8 mouse cellular contexts compared by ENCODE assay signal in the genomic region with DNA sequence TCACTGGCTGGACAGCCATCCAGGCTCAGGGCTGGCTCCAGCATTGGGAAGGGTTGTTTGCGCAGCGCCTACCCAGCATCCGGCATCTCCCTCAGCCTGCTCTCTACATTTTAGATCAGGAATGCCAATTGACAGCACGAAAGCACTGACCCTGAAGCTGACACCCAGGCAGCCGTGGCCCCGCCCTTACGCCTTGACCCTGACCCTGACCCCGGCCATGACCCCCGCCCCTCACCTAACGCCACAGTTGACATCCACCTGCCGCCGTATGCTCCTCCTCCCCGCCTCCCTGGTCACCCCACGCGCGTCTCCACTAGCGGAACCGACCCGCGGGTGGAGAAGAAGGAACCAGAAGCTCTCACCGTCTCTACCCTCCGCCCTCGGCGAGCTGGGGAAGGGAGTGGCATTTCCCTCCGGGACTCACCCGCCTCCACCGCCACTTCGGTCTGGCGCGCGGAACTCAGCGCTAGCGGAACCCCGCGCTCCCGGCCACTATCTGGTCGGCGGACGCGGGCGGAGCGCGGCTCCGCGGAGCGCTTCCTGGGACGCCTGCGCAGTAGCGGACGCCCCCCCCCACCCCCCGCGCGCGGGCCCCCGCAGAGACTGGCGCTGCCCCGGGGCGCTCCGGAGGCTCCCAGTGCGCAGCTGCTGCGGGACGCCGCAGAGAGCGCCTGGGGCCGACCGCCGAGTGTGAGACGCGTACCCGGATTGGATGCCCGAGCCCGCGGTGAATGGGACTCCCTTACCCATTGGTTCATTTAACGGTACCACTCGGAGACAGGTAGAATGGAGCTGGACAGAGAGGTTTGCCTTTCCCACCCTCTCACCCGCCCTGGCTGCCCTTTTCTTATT. TPM values are rescaled to one million over a fixed set of nuclear protein-coding genes. Genes with fewer than 3 reads are reported as not detected.
DNase-seq lines count a peak whose midpoint lies in the region; ATAC-seq and TF ChIP-seq lines count a peak whose summit lies in the region.

A gene (minus strand): TSS at position 523 of the 852 bp plus-strand sequence.

- no peak for TF ChIP-seq CTCF in testis, adult 2 months (IDR thresholded peaks at IDR 0.05; ENCODE audit: control insufficient read depth, insufficient read depth, insufficient replicate concordance, low read depth, low read length)

- intact Hi-C loops in heart, postnatal 14 days (cut with DNase I) = loop anchor here (2.0 kb wide), 1 partner anchor 29 kb away; no protein-coding TSS in a partner anchor

- TF ChIP-seq POLR2A in testis, adult 2 months (IDR thresholded peaks at IDR 0.05; ENCODE audit: control insufficient read depth, low read depth, low read length) = peak; percentile 53

- H3K4me2 ChIP-seq in forebrain, embryonic 15.5 days (replicated peaks) = peak within 1 kb of the TSS; percentile 93
- H3K4me2 ChIP-seq in neural tube, embryonic 14.5 days (ENCODE audit: low read depth, low read length) = peak within 1 kb of the TSS; percentile 91

- H3K4me1 ChIP-seq in ES-E14 (ENCODE audit: control insufficient read depth in 2 of 2, insufficient read depth in 2 of 2, low read length in 2 of 2, poor library complexity in 1 of 2) = no peaks in the 10 kb centered on the region
- peaks cover 13% of the 10 kb centered on the region for H3K4me1 ChIP-seq in forebrain, embryonic 15.5 days
- H3K4me1 ChIP-seq in neural tube, embryonic 14.5 days (ENCODE audit: control insufficient read depth, insufficient read depth, low read length) = peaks cover 5% of the 10 kb centered on the region; the same call in 1 of the 2 replicates
- H3K4me1 ChIP-seq in testis, adult 2 months (ENCODE audit: control insufficient read depth, insufficient read depth, low read length) = peaks cover 2% of the 10 kb centered on the region

- H3K36me3 ChIP-seq in ES-E14 (ENCODE audit: control insufficient read depth, insufficient read depth, low read length, poor library complexity, severe bottlenecking) = no peaks in the 10 kb centered on the region
- H3K36me3 ChIP-seq in forebrain, embryonic 15.5 days = no peaks in the 10 kb centered on the region
- no peaks in the 10 kb centered on the region for H3K36me3 ChIP-seq in neural tube, embryonic 14.5 days (ENCODE audit: control insufficient read depth, insufficient read depth, low read length)
- H3K36me3 ChIP-seq in testis, adult 2 months (ENCODE audit: control insufficient read depth, insufficient read depth, low read length) = no peaks in the 10 kb centered on the region

- WGBS in forebrain, embryonic 15.5 days = under 1% methylated on average over 75 of the region's 76 CpGs
- WGBS in neural tube, embryonic 14.5 days = under 1% methylated on average over 67 of the region's 76 CpGs

- peak within 1 kb of the TSS; percentile 87 to 90 for H3K4me3 ChIP-seq in ES-E14 (ENCODE audit: insufficient read depth in 1 of 2, low read depth in 1 of 2, low read length in 2 of 2, poor library complexity in 1 of 2, severe bottlenecking in 1 of 2)
- peak within 1 kb of the TSS; percentile 57 for H3K4me3 ChIP-seq in forebrain, embryonic 15.5 days
- H3K4me3 ChIP-seq in neural tube, embryonic 14.5 days (ENCODE audit: low read depth, low read length) = peak within 1 kb of the TSS; percentile 65
- H3K4me3 ChIP-seq in testis, adult 2 months (ENCODE audit: control insufficient read depth, low read depth, low read length) = peak within 1 kb of the TSS; percentile 96

- H3K9ac ChIP-seq in ES-E14 (ENCODE audit: insufficient read depth, low read depth, low read length, poor library complexity, severe bottlenecking) = peak within 1 kb of the TSS; percentile 80
- H3K9ac ChIP-seq in forebrain, embryonic 15.5 days (replicated peaks) = peak within 1 kb of the TSS; percentile 72
- peak within 1 kb of the TSS; percentile 70 for H3K9ac ChIP-seq in neural tube, embryonic 14.5 days (replicated peaks; ENCODE audit: low read depth, low read length)

- in situ Hi-C loops in ES-E14 (cut with MboI; ENCODE audit: low sequenced_read_pairs in 2 of 2, unreplicated experiment in 2 of 2) = no loop called here

- DNase-seq in ES-E14 (ENCODE audit: low read depth, low spot score) = peak; percentile 69
- DNase-seq in cerebellum, adult 11-12 months = peak; percentile 86
- peak; percentile 89 to 92 for DNase-seq in heart, postnatal 14 days
- DNase-seq in layer of hippocampus, adult 18-20 months (ENCODE audit: low spot score in 2 of 2) = peak; percentile 88 to 96
- DNase-seq in lung, adult 18-20 months = peak; percentile 93 to 95

- no peaks in the 10 kb centered on the region for H3K27me3 ChIP-seq in forebrain, embryonic 15.5 days
- H3K27me3 ChIP-seq in neural tube, embryonic 14.5 days (ENCODE audit: control insufficient read depth, insufficient read depth, low read length) = no peaks in the 10 kb centered on the region; the same call in 1 of the 2 replicates
- no peaks in the 10 kb centered on the region for H3K27me3 ChIP-seq in testis, adult 2 months (ENCODE audit: control insufficient read depth, insufficient read depth, low read length)

- ATAC-seq in forebrain, embryonic 15.5 days (replicated peaks) = peak; percentile 100
- ATAC-seq in neural tube, embryonic 14.5 days (ENCODE audit: low read depth) = peak; percentile 100

- no peak within 1 kb of the TSS for H3K27ac ChIP-seq in ES-E14 (ENCODE audit: insufficient read depth, low read depth, low read length, poor library complexity, severe bottlenecking)
- H3K27ac ChIP-seq in forebrain, embryonic 15.5 days (replicated peaks) = peak within 1 kb of the TSS; percentile 46
- H3K27ac ChIP-seq in neural tube, embryonic 14.5 days (ENCODE audit: low read depth, low read length) = no peak within 1 kb of the TSS
- peak within 1 kb of the TSS; percentile 97 for H3K27ac ChIP-seq in testis, adult 2 months (ENCODE audit: control insufficient read depth, insufficient read depth, low read depth, low read length)

- H3K9me3 ChIP-seq in ES-E14 (ENCODE audit: control insufficient read depth, insufficient read depth, low read depth, low read length) = no peaks in the 10 kb centered on the region
- H3K9me3 ChIP-seq in forebrain, embryonic 15.5 days = no peaks in the 10 kb centered on the region
- H3K9me3 ChIP-seq in neural tube, embryonic 14.5 days (ENCODE audit: control insufficient read depth, low read length) = no peaks in the 10 kb centered on the region

TF ChIP-seq in ES-E14, 5 proteins besides CTCF, POLR2A, EP300 and RAD21:
- TF ChIP-seq MAFK (IDR thresholded peaks at IDR 0.05; ENCODE audit: insufficient read depth, low read depth, low read length) (no peak), HCFC1 (IDR thresholded peaks at IDR 0.05; ENCODE audit: borderline replicate concordance, insufficient read depth, low read length) (peak; percentile 34; the same call in 1 of the 2 replicates), ZC3H11A (IDR thresholded peaks at IDR 0.05; ENCODE audit: borderline replicate concordance, low read depth, low read length) (no peak), CHD2 (IDR thresholded peaks at IDR 0.05; ENCODE audit: low read depth, low read length) (no peak)
TF ChIP-seq in ES-E14: peak in this region for 1.

RNA-seq across cellular contexts. Expression of the gene that starts here (rescaled TPM):
- 6.7 and 7.8 TPM in 2 replicates for total RNA-seq in ES-E14 (2012; rRNA removed)
- polyA plus RNA-seq in forebrain, embryonic 15.5 days (2015; fragmentation: Nextera tagmentation; extraction: Ambion mirVana) = 5.6 and 6.2 TPM in 2 replicates
- 10 to 100 TPM; 16.3 to 17.7 TPM for total RNA-seq in heart, postnatal 14 days (2021)
- 10 to 100 TPM; 19.9 to 20.1 TPM for total RNA-seq in layer of hippocampus, adult 18-20 months (2021)
- 6.9 and 7.6 TPM in 2 replicates for polyA plus RNA-seq in neural tube, embryonic 14.5 days (2014; fragmentation: Nextera tagmentation; extraction: Ambion mirVana)
- 6.9 and 8.5 TPM in 2 replicates for polyA plus RNA-seq in testis, adult 2 months (2012; rRNA removed)

Comparison
In these comparisons a context has a peak if more than half of its experiments do, and no peak if none do; other contexts are left out.
1. H3K27ac ChIP-seq: peak in forebrain, embryonic 15.5 days (single experiment) and testis, adult 2 months (single experiment); none in ES-E14 (single experiment) and neural tube, embryonic 14.5 days (single experiment).
2. Peak in every context shown above with its lines, with median percentiles within 50 percentile points of each other: DNase-seq, H3K4me3 ChIP-seq and H3K9ac ChIP-seq.